Mouse (Mus musculus) CD4-positive, CD25-positive, alpha-beta regulatory T cell, adult 2 months (primary cell): ENCODE results near the gene Syt16.

Experiments used
- DNase-seq: peaks from one replicate; pipeline ENCODE4 v3.0.0-alpha.2; 2012; ENCODE audit warnings: low read depth, low spot score

The Syt16 gene

GRCm38 (mm10) chr12:74013739-74014138 is 16.3 kb downstream of the Syt16 start:
- peak; percentile 73 for DNase-seq

DNA sequence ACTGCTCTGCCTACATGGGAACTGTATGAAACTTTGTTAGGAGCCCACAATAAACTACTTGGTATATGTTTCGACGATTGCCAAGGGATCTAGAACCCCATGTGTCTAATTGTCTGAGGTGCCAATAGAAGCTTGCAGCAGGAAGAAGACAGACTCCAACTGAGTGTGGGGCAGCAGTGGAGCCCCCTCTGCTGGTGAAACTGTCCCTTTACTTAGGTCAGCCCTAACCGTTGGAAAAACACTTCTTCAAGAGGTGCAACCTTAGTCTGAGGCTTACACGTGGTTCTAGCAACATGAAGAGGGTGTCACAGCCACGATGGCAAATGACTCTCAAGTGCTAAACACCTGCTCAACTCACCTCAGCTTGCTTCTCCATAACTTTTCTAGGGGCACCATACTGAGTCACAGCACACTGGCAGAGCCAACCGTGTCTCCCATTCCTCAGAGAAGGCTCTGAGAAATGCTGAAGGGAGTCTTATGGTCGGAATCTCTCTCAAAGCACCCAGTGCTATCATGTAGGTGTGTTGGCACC is 17.3 kb downstream of the Syt16 start:
- peak; percentile 47 for DNase-seq

DNA sequence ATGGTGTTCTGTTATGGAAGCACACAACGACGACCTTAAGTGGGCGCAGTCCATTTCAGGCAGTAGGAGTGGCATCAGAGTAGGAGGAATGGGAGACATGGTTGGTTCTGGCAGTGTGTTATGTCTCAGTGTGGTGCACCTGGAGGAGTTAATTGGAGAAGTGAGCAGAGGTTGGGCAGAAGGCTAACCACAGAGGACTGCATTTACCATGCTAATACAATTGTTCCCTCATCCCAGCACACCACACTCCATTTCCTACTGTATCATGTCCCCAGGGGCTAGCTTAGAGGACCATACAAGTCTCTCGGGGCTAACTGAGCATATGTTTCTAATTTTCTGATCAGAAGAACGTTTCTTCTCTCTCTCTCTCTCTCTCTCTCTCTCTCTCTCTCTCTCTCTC is 18.0 kb downstream of the Syt16 start:
- no peak for DNase-seq

GRCm38 (mm10) chr12:74023260-74023659 is 25.8 kb downstream of the Syt16 start:
- DNase-seq, result no peak

- no peak for DNase-seq
These were observed 27.5 kb downstream of the Syt16 start for GRCm38 (mm10) chr12:74024912-74025311.

GRCm38 (mm10) chr12:74043225-74043624 is 45.8 kb downstream of the Syt16 start:
- no peak for DNase-seq

GRCm38 (mm10) chr12:74043755-74044154 is 46.3 kb downstream of the Syt16 start:
- no peak for DNase-seq

- DNase-seq, result no peak
These were observed 46.8 kb downstream of the Syt16 start for GRCm38 (mm10) chr12:74044241-74044640.

DNA sequence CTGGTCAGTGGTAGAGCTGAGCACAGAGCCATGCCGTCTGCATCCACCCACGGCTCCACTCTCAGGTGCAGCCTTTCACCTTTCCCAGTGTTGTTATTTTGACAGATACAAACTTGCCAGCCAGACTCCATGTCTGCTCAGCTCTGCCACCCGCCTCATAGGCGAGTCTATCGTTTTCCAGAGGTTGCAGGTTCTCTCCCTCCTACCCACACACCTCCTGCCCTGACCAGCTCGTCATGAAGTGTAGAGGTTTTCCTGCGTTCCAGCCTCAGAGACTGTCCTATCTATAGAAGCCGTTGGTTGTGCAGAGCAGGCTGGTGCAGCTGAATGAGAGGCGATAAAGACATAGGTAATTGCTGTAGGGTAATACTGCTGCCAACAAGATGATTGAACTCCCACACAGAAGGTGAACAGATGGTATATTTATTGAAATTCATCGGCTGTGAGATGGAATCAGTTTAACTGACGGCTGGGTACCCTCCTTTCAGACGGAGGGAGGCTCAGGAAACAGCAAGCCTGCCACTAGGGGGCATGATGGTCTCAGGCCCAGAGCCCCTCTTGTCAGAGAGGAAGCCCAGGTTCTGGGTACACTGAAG is 58.0 kb downstream of the Syt16 start:
- DNase-seq, result peak; percentile 5

- DNase-seq, result no peak
These were observed 58.7 kb downstream of the Syt16 start for GRCm38 (mm10) chr12:74056162-74056561.

DNA sequence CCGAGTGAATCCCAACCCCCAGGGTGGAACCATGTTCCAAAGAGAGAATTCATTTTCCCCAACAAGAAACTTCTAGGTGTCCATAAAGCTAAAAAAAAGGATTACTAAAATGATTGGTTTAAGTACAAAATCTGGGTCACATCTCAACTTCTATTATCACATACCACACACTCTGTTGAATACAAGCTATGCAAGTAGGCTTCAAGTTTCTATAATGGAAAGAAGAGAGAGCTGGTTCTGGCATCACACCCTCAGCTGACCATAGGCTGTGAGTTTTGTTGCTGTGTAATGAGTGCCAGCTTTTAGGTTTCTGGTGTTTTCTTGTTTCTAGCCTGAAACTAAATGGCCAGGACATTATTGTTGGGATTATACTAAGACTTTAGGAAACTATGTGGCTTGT is 65.1 kb downstream of the Syt16 start:
- no peak for DNase-seq

- DNase-seq, result no peak
These were observed 71.5 kb downstream of the Syt16 start for GRCm38 (mm10) chr12:74068912-74069311.

GRCm38 (mm10) chr12:74075590-74075989 is 78.1 kb downstream of the Syt16 start:
- DNase-seq, result no peak

DNA sequence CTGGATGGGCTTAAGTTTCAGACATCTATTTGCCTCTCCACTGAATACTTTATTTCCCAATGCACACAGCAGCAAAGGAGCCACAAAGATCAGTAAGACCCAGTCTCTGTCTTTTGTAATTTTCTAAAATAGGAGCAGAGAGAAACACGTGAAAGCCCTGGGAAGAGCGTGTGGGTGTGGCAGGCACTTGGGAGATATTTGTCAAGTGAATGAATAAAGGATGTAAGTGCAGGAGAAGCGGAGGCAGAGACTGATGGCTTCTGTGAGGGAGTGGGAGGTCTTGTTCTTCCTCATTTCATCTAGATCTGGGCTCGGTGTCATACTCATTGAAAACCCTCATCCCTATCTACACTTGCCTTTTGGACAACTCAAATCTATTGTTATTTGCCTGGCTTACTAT is 78.6 kb downstream of the Syt16 start:
- no peak for DNase-seq

- no peak for DNase-seq
These were observed 83.7 kb downstream of the Syt16 start for GRCm38 (mm10) chr12:74081122-74081521.

DNA sequence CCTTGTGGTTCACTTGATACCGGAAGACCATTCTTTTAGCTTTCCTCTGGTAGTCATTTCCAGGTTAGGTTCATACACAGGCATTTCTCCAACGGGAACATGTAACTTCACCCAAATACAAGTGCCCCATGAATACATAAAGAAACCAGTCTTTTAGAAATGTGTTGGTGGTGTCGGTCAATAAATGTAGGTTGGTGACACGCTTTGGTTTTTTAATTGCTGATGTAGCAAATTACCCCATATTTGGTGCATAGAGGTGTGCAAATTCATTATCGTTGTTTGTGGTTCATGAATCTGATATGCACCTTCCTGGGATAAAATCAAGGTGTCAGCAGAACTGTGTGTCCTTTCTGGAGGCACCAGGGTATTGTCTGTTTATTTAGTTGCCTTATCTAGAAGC is 86.9 kb downstream of the Syt16 start:
- DNase-seq, result no peak

DNA sequence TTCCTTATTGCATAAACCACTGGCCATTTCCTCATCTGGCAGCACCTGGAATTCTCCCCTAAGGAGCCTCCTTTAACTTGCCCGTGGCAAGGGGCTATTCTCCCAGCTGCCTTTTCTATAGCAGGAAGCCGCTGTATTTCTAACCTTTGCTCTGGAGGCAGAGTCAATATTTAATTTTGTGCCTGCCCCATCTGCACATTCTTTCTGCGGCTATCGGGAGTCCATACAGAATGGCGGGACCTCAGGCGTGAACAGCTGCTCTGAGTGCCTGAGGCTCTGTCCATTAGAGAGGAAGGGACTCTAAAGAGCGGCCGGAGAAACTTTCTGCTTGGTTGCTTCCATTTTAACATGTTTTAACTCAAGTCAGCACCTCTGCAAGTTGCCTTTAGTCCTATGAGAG is 89.6 kb downstream of the Syt16 start:
- DNase-seq, result no peak

DNA sequence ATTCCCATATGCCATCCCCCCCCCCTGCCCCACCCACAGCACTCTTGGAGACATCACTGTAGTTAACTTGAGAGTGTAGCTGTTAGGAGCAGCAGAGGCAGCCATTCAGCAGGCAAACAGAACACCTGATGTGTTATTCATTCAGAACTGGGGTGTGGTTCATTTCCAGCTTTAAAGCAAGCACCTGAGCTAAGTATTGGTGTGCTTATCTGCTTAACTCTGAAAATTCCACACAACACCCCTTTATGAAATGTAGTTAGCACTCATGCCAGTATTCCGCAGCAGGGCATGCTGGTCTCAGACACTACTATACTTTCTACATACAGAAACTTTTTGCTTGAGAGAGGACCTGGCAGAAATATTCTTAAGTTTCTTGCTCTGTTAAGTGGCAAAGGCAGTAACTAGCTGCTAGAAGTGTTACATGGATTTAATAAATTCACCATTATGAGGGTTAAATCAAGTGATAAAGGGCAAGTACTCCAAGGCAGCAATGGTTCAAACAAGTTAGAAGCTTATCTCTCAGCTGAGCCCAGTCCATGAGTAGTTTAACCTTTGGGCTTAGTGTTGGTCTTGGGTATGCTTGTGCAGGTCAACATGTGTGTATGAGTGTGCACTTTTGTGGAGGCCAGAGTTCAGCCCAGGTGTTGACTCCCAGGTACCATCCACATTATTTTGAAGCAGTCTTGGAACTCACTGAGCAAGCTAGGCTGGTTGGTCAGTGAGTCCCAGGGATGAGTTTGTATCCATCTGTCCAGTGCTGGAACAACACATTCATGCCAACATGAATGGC is 92.1 kb downstream of the Syt16 start:
- no peak for DNase-seq

DNA sequence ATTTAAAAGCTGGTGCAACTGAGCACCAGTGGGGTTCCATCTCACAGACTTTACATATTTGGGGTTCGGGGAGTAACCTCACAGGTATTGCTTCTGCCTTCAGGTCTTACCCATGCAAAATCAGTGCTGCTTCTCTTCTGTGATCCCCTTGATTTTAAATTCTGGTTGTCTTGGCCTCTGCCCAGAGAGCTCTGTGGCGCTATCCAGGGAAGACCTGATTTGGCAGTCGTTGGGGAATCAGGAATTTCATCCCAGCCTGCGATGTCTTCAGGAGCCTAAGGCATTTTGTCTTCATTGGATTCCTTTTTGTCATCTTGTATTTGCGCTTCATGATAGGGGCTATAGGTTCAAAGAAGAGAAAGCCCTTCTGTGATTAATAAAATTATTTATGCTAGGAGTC is 95.1 kb downstream of the Syt16 start:
- DNase-seq, result no peak

- no peak for DNase-seq
These were observed 95.6 kb downstream of the Syt16 start for GRCm38 (mm10) chr12:74093110-74093509.

GRCm38 (mm10) chr12:74094701-74095100 is 97.2 kb downstream of the Syt16 start:
- no peak for DNase-seq

DNA sequence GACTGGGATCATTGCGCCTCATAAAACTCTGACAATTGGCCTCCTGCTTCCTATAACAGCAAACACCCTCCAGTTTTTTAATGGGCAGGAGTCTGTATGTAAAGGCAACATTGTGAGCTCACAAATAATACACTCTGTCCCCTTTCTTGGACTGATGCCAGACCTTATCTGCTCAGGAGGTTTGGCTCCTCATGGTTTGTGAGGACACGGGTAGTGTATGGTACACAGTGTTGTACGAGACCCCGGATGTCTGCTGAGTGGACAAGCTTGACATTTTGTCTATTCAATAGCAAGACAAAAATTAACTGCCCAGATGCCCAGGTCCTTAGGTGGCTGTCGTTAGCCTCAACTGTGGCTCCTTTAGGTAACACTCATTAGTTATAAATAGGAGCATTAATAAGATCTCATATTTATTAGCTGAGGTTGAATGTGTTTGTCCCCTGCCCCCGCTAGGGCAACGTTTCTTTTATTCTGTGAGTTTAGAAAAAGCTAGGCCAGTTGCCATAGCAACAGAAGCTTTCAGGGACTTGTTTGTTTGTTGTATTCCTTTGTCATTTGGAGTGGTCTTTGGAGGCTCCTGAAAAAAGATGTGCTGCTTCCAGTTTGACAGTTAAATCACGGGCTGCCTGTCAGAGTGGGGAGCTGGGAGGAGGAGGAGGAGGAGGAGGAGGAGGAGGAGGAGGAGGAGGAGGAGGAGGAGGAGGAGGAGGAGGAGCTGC is 101.3 kb downstream of the Syt16 start:
- no peak for DNase-seq
